Mouse (Mus musculus) neural tube, embryonic 13.5 days (tissue): ENCODE results near the gene Add1. TPM values are rescaled to one million over a fixed set of nuclear protein-coding genes. Genes with fewer than 3 reads are reported as not detected.

Experiments used
- ATAC-seq: fragments of 200-750 bp; cut with Nextera tagmentation; 2 replicates; pipeline ENCODE4 v1.8.0; 2017; ENCODE audit warnings: low read depth, mild to moderate bottlenecking, moderate TSS enrichment, moderate library complexity
- H3K27ac ChIP-seq: fragments of 300-500 bp; sonication (generic); replicated peaks from 2 replicates; pipeline ENCODE4 v1.5.1; 2015; ENCODE audit warnings: moderate library complexity, mild to moderate bottlenecking, inconsistent platforms
- H3K27me3 ChIP-seq: fragments of 300-500 bp; sonication (generic); 2 replicates; pipeline ENCODE4 v1.6.1; 2015; ENCODE audit warnings: mild to moderate bottlenecking, inconsistent platforms
- H3K36me3 ChIP-seq: fragments of 300-500 bp; sonication (generic); 2 replicates; pipeline ENCODE4 v1.6.1; 2015; ENCODE audit warnings: mild to moderate bottlenecking, inconsistent platforms
- H3K4me1 ChIP-seq: fragments of 300-500 bp; sonication (generic); replicated peaks from 2 replicates; pipeline ENCODE4 v1.6.1; 2015; ENCODE audit warnings: inconsistent platforms
- H3K4me2 ChIP-seq: fragments of 300-500 bp; sonication (generic); 2 replicates; pipeline ENCODE4 v1.6.1; 2015; ENCODE audit warnings: inconsistent platforms, mild to moderate bottlenecking, moderate library complexity
- H3K4me3 ChIP-seq: fragments of 300-500 bp; sonication (generic); 2 replicates; pipeline ENCODE4 v1.5.1; 2015; ENCODE audit warnings: mild to moderate bottlenecking, inconsistent platforms
- H3K9ac ChIP-seq: fragments of 300-500 bp; sonication (generic); 2 replicates; pipeline ENCODE4 v1.6.1; 2015; ENCODE audit warnings: moderate library complexity, mild to moderate bottlenecking, inconsistent platforms
- H3K9me3 ChIP-seq: fragments of 300-500 bp; sonication (generic); 2 replicates; pipeline ENCODE4 v1.6.1; 2016; ENCODE audit warnings: inconsistent platforms
- WGBS: fragments of 180-500 bp; shearing (Covaris S2); methylation state at CpG from one replicate; pipeline ENCODE4 v1.1.7; 2015; 5-methylcytosine and 5-hydroxymethylcytosine counted together
- polyA plus RNA-seq: library from polyadenylated mRNA; unstranded; fragments of >200 nt; fragmentation: Nextera tagmentation; extraction: Ambion mirVana; gene quantifications from 2 replicates; pipeline ENCODE4 v1.2.1, GENCODE M21; 2015

The Add1 gene
- polyA plus RNA-seq, 1 experiment from 2014 or later, result 208 TPM

DNA sequence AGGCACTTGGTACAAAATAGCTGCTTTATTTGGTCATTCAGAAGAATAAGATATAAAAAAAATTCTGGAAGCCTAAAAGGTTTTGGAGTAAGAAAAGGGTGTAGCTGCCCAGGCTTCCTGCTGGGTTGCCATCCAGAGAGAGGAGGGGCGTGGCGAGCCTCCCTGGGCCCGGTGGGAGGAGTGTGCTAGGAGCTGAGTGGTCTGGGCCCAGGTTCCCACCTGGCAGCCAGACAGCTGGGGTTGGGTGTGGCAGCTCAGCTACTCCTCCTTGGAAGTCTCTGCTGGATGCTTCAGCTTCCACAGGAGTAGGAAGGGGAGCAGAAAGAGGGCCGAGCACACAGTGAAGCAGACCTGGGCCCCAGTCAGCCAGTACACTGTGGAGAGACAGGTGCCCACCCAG lies 60.2 kb downstream of the Add1 start:
- Histone ChIP-seq H3K9ac (no peak overlapping the region), H3K27ac (no peak overlapping the region), H3K4me3 (no peak overlapping the region), H3K27me3 (no peaks in the 10 kb centered on the region), H3K9me3 (no peaks in the 10 kb centered on the region), H3K4me2 (no peak overlapping the region), H3K4me1 (peaks cover 27% of the 10 kb centered on the region), H3K36me3 (peaks cover 76% of the 10 kb centered on the region)
- no peak for ATAC-seq
- WGBS, result 80% methylated on average over 4 of the region's 4 CpGs

DNA sequence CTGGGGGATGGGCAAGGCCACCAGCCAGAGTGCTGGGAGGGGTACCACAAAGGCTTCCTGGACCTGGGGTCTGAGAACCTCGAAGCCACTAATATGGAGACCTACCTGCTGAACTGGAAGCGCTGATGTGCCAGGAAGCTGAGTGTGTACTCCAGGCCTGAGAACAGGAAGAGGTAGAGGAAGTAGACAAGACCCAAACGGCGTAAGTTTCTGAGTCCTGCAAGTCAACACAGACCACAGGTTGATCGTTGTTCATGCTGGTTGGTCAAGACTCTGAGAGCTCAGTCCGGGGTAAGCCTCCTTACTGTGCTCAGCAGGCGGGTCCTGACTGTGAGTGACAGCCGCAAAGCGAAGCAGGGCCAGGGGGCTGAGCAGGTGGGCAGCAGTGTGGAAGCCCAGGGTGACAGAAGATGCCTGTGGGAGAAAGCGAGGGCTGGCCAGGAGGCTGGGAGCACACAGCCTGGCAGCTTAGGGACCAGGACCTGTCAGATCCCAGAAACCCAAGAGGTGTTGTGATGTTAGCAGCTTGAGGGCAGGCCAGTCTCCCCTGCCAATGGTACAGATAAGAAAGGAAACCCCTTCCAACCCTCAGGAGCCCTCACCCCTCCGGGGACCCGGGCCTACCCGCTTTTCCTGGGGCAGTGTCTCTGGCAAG lies 61.4 kb downstream of the Add1 start:
- Histone ChIP-seq H3K27me3 (no peaks in the 10 kb centered on the region), H3K9me3 (no peaks in the 10 kb centered on the region), H3K9ac (no peak overlapping the region), H3K27ac (no peak overlapping the region), H3K4me1 (peaks cover 27% of the 10 kb centered on the region), H3K4me2 (peak overlapping the region; percentile 91; the same call in 1 of the 2 replicates), H3K36me3 (peaks cover 76% of the 10 kb centered on the region), H3K4me3 (no peak overlapping the region)
- no peak for ATAC-seq
- WGBS, result 93% methylated on average over 13 of the region's 13 CpGs

DNA sequence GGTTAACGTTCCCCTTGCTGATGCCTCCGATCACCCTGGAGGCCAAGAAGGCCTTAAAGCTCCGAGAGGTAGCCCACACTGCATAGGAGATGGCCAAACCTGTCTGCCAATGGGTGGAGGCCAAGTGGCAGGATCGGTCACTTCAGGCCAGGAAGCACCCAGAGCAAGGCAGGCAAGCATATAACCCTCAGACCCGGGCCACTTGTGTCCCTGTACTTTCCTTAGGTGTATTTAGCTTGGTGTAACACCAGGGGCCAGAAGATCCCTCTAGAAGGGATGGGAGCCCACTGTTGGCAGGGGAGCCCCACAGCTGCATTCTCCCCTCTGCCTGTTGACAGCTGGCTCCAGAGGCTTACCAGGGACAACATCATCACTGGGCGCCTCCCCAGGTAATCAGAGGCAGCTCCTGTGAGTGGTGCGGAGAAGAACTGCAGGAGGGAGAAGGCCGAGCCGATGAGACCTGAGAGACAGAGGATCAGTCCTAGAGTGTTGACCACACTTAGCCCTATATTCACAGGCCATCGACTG lies 62.3 kb downstream of the Add1 start:
- peaks cover 76% of the 10 kb centered on the region for H3K36me3 ChIP-seq
- no peaks in the 10 kb centered on the region for H3K9me3 ChIP-seq
- H3K9ac ChIP-seq, result peak overlapping the region; percentile 80
- peak overlapping the region; percentile 91 for H3K4me2 ChIP-seq
- no peak for ATAC-seq
- H3K4me1 ChIP-seq, result peaks cover 27% of the 10 kb centered on the region
- 70% methylated on average over 10 of the region's 10 CpGs for WGBS
- H3K27ac ChIP-seq, result no peak overlapping the region
- H3K27me3 ChIP-seq, result no peaks in the 10 kb centered on the region
- peak overlapping the region; percentile 61 for H3K4me3 ChIP-seq

DNA sequence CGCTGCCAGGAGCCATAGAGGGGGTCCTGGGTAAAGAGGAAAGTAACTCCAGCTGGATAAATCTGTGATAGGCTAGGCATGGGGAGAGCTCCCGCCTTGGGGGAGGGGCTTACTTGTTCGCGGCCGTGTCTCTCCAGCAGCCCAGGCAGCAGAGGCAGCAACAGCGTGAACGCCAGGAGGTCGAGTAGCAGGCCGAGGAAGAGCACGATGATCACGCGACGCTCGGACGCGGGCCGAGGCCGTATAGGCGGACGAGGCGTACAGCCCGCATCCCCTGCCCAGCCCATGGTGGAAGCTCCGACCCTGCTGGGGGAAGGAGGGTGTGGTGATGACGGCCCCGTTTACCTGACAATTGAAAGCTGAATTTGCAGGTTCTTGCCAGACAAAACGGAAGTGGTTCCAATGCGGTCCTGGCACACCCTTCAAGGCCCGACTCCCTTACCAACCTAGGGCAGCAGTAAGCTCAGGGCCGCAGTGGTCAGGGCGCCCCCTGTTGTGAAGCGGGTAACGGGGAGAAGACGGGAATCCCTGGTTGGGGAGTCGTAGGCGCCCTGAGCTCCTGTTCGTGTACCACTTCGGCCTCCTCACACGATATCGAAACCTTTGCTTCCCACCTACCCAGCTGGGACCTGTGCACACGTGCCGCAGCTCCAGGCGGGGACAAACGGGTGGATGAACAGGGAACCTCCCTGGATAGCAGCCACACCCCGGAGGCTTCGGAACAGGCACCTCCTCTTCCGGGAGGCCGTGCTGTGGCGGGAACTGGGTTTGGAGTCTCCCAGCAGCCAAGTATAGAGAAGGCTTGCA lies 63.2 kb downstream of the Add1 start, which contains the start of gene Mfsd10:
TSS of gene Mfsd10 (minus strand) at position 732 of the 807 bp plus-strand sequence.
- peak within 1 kb of the TSS; percentile 89 for H3K27ac ChIP-seq
- no peaks in the 10 kb centered on the region for H3K9me3 ChIP-seq
- peaks cover 27% of the 10 kb centered on the region for H3K4me1 ChIP-seq
- H3K36me3 ChIP-seq, result peaks cover 76% of the 10 kb centered on the region
- peak within 1 kb of the TSS; percentile 61 for H3K4me3 ChIP-seq
- peak; percentile 94 for ATAC-seq
- WGBS, result under 1% methylated on average over 48 of the region's 48 CpGs
- H3K9ac ChIP-seq, result peak within 1 kb of the TSS; percentile 80
- no peaks in the 10 kb centered on the region for H3K27me3 ChIP-seq
- peak within 1 kb of the TSS; percentile 91 for H3K4me2 ChIP-seq

DNA sequence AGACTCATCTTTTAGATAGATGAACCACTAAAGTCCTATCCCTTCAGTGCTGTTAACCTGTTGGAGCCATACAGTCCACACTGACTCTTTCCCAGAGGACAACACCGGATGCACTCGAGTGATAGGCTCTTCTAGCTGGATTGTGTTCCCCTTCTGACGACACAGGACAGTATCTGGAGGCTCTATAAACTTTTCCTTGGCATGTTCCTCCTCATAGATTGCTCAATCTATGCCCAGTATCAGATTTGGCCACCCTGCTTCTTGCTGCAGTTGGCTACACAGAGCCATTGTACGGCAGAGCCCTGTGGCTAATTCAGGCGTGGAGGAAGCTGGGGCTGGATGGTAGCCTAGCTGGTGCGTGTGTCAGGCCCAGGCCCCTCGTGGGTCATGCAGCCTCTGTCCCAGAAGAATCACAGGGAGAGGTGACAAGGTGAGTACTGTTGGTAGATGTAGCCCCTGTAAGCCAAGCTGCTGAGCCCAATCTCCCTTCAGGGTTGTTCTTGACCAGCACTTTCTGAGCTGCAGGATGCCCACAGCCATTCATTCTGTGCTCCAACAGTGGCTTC lies 64.2 kb downstream of the Add1 start:
- Histone ChIP-seq H3K4me1 (peaks cover 27% of the 10 kb centered on the region), H3K4me2 (peak overlapping the region; percentile 91), H3K9ac (peak overlapping the region; percentile 80), H3K27me3 (no peaks in the 10 kb centered on the region), H3K4me3 (peak overlapping the region; percentile 61; the same call in 1 of the 2 replicates), H3K27ac (0 out of 2 replicates have a peak overlapping the region, but pooled peaks have one; percentile 89), H3K36me3 (peaks cover 70% of the 10 kb centered on the region), H3K9me3 (no peaks in the 10 kb centered on the region)
- whole genome bisulfite sequencing, result 85% methylated on average over 7 of the region's 7 CpGs
- ATAC-seq, result no peak

DNA sequence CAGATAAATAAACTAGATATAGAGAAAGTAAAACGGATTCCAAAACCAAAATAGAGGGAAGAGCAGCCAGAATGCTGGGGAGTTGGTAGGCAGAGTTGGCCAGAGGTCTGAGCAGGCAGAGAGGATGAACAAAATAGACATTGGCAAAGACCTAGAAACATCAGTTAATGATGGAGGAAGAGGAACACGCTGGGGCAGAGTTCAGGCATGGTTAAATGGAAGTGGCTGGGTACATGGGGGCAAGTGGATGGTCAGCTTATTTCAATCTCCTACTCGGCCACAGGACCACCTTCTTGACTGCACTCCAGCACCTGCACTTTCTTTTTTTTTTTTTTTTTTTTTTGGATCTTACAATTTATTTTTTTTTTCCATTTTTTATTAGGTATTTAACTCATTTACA lies 68.5 kb downstream of the Add1 start:
- H3K9ac ChIP-seq, result no peak overlapping the region
- peaks cover 85% of the 10 kb centered on the region for H3K36me3 ChIP-seq

DNA sequence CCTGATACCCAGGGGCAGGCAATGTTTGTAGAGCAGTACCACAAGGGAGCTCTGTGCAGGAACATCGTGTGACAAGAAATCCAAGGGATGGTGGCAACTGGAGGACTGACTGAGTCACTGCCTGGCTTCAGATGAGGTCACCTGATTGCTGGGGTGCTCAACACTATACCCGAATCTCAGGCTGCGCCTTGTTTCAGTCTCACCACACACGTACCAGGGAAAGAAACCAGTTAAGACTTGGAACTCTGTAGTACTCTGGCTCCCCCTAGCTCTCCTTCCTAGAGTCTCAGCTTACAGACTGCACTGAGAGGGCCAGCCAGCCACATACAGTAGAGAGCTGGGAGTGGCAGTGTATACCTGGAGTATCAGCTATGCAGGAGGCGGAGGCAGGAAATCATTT lies 69.5 kb downstream of the Add1 start:
- ATAC-seq, result peak; percentile 57; the same call in 1 of the 2 replicates
- Histone ChIP-seq H3K27me3 (no peaks in the 10 kb centered on the region), H3K27ac (no peak overlapping the region), H3K36me3 (peaks cover 92% of the 10 kb centered on the region), H3K9me3 (no peaks in the 10 kb centered on the region), H3K4me3 (no peak overlapping the region), H3K9ac (no peak overlapping the region), H3K4me2 (no peak overlapping the region), H3K4me1 (no peaks in the 10 kb centered on the region)
- WGBS, result 71% methylated on average over 5 of the region's 5 CpGs

More for the DNA sequence above, 68.5 kb downstream of the Add1 start:
- no peak for ATAC-seq
- H3K9me3 ChIP-seq, result no peaks in the 10 kb centered on the region
- H3K4me2 ChIP-seq, result no peak overlapping the region
- peaks cover 8% of the 10 kb centered on the region for H3K4me1 ChIP-seq
- H3K27ac ChIP-seq, result no peak overlapping the region
- 91% methylated on average over 3 of the region's 3 CpGs for WGBS
- H3K27me3 ChIP-seq, result no peaks in the 10 kb centered on the region
- no peak overlapping the region for H3K4me3 ChIP-seq

DNA sequence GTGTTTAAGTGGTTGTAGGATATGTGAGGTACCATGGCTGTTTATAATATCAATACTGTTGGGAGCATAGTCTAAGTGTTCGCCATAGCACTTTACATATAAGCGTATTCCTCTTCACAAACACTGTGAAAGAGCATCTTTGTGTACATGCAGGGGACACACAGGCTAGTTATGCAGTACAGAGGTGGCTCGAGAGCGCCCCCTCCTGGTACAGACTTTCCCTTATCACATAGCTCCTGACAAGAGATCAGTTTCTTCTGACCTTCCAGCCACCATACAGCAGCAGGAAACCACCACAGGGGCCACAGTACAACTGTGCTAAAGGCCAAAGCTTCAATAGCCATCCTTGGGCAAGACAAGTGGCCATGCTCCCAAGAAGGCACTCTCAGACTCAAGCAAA lies 74.1 kb downstream of the Add1 start:
- no peak overlapping the region for H3K27ac ChIP-seq
- no peak overlapping the region for H3K4me2 ChIP-seq
- peaks cover 96% of the 10 kb centered on the region for H3K36me3 ChIP-seq
- no peaks in the 10 kb centered on the region for H3K4me1 ChIP-seq
- 45% methylated on average over 4 of the region's 4 CpGs for WGBS
- H3K9ac ChIP-seq, result no peak overlapping the region
- ATAC-seq, result no peak
- H3K4me3 ChIP-seq, result no peak overlapping the region
- H3K27me3 ChIP-seq, result no peaks in the 10 kb centered on the region
- no peaks in the 10 kb centered on the region for H3K9me3 ChIP-seq

DNA sequence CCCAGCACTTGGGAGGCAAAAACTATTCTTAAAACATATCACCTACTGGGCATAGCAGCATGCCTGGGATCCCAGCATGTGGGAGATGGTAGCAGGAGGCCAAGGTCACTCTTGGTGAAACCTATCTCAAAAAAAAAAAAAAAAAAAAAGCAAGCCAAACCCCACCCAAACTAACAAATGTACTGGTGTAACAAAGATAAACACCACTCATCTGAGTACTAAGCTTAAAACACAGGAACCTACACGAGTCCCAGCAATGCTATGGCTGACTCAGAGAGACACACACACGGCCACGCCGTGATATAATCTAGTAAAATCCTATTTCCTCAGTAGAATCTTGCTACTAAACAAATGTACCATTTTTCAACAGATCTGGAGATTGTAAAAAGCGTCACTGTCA lies 79.5 kb downstream of the Add1 start:
- no peaks in the 10 kb centered on the region for H3K9me3 ChIP-seq
- H3K4me1 ChIP-seq, result no peaks in the 10 kb centered on the region; the same call in 1 of the 2 replicates
- 93% methylated on average over 5 of the region's 5 CpGs for WGBS
- no peak overlapping the region for H3K9ac ChIP-seq
- no peak for ATAC-seq
- H3K27me3 ChIP-seq, result no peaks in the 10 kb centered on the region
- no peak overlapping the region for H3K4me2 ChIP-seq
- no peak overlapping the region for H3K4me3 ChIP-seq
- peaks cover 92% of the 10 kb centered on the region for H3K36me3 ChIP-seq
- H3K27ac ChIP-seq, result no peak overlapping the region

DNA sequence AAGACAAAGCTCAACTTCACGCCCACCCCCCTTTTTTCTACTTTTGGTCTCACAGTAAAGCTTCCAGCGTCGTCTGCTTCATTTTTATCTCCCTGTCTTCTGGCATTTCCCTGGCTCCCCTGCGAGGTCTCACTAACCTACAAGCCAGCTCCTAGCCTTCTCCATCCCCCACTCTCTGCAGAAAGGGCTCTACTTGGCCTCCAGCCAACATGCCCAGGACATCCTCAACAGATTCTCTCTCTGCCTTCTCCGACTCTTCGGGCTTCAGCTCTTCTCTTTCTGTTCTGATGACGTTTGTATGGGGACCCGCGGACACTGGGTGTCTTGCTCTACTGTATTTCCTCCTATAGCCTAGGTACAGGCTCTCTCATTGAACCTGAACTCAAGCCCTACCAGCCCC lies 81.4 kb downstream of the Add1 start:
- Histone ChIP-seq H3K4me3 (no peak overlapping the region), H3K4me1 (peaks cover 9% of the 10 kb centered on the region), H3K36me3 (peaks cover 73% of the 10 kb centered on the region), H3K9me3 (no peaks in the 10 kb centered on the region), H3K27me3 (no peaks in the 10 kb centered on the region), H3K4me2 (no peak overlapping the region), H3K9ac (no peak overlapping the region), H3K27ac (no peak overlapping the region)
- ATAC-seq, result no peak
- WGBS, result 84% methylated on average over 9 of the region's 9 CpGs

DNA sequence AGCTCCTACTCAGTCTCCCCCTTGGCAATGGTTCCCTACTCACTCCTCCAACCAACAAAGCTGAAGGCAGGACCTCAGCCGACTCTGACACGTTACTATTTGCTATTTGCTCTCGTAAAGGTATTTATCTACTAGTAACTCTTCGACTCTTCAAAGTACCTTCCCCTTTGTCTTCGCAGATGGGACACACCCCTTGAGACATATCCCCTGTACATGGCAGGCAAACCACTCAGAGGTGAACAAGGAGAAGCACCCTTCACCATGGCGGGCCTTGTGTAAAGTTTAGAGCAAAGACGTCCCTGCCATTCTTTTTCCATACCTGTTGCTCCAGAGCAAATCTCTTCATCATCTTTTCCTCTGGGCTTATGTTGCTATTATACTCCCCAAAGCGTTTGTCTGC lies 84.1 kb downstream of the Add1 start:
- Histone ChIP-seq H3K9me3 (no peaks in the 10 kb centered on the region), H3K27ac (no peak overlapping the region), H3K27me3 (no peaks in the 10 kb centered on the region), H3K4me1 (peaks cover 17% of the 10 kb centered on the region), H3K9ac (no peak overlapping the region), H3K4me2 (no peak overlapping the region), H3K4me3 (no peak overlapping the region), H3K36me3 (peaks cover 46% of the 10 kb centered on the region)
- no peak for ATAC-seq
- WGBS, result 93% methylated on average over 8 of the region's 8 CpGs
